Mouse (Mus musculus) urinary bladder, postnatal 25 days (tissue): ENCODE results near the gene Gucy2e.
A peak's percentile ranks its signal among the peaks of the same experiment; 100 is the strongest.

ENCODE experiments used
- DNase-seq: peaks from one replicate; pipeline ENCODE4 v3.0.0; 2022; ENCODE audit warnings: low spot score

Gene Gucy2e

GRCm38 (mm10) chr11:69236061-69236925 lies 543 bp downstream of the Gucy2e start:
- DNase-seq, result no peak

- DNase-seq, result peak; percentile 46
Observed at GRCm38 (mm10) chr11:69235285-69236060, 1.4 kb downstream of the Gucy2e start.

GRCm38 (mm10) chr11:69233141-69233540 lies 3.7 kb downstream of the Gucy2e start:
- DNase-seq, result no peak

- no peak for DNase-seq
Observed at GRCm38 (mm10) chr11:69230420-69230819, 6.4 kb downstream of the Gucy2e start.

GRCm38 (mm10) chr11:69225715-69226114 lies 11.1 kb downstream of the Gucy2e start:
- DNase-seq, result no peak

GRCm38 (mm10) chr11:69223101-69223500 lies 13.7 kb downstream of the Gucy2e start:
- no peak for DNase-seq

- no peak for DNase-seq
Observed at GRCm38 (mm10) chr11:69221070-69221469, 15.8 kb downstream of the Gucy2e start.

GRCm38 (mm10) chr11:69218661-69219060 lies 18.2 kb downstream of the Gucy2e start:
- DNase-seq, result no peak

- DNase-seq, result no peak
Observed at GRCm38 (mm10) chr11:69217411-69217810, 19.4 kb downstream of the Gucy2e start.

- no peak for DNase-seq
Observed at GRCm38 (mm10) chr11:69211431-69211830, 25.4 kb downstream of the Gucy2e start.

GRCm38 (mm10) chr11:69202469-69203230 lies 34.2 kb downstream of the Gucy2e start:
- no peak for DNase-seq

GRCm38 (mm10) chr11:69200231-69200630 lies 36.6 kb downstream of the Gucy2e start:
- DNase-seq, result no peak

- DNase-seq, result no peak
Observed at GRCm38 (mm10) chr11:69199251-69199650, 37.6 kb downstream of the Gucy2e start.

- DNase-seq, result no peak
Observed at GRCm38 (mm10) chr11:69197743-69198142, 39.1 kb downstream of the Gucy2e start, which contains the start of gene Alox8. Alox8 (minus strand) TSS chr11:69197843.

- no peak for DNase-seq
Observed at GRCm38 (mm10) chr11:69197194-69197593, 39.6 kb downstream of the Gucy2e start.

GRCm38 (mm10) chr11:69196766-69197165 lies 40.1 kb downstream of the Gucy2e start:
- DNase-seq, result no peak

- DNase-seq, result peak; percentile 21
Observed at GRCm38 (mm10) chr11:69192840-69193239, 44.0 kb downstream of the Gucy2e start.

GRCm38 (mm10) chr11:69185936-69186335 lies 50.9 kb downstream of the Gucy2e start:
- DNase-seq, result no peak

GRCm38 (mm10) chr11:69185031-69185430 lies 51.8 kb downstream of the Gucy2e start:
- DNase-seq, result no peak

GRCm38 (mm10) chr11:69180120-69180519 lies 56.7 kb downstream of the Gucy2e start:
- DNase-seq, result no peak

- DNase-seq, result no peak
Observed at GRCm38 (mm10) chr11:69179512-69179911, 57.3 kb downstream of the Gucy2e start.

- DNase-seq, result no peak
Observed at GRCm38 (mm10) chr11:69178525-69178924, 58.3 kb downstream of the Gucy2e start.
